Mouse (Mus musculus): ENCODE measurements around the gene Stxbp6.

Gene Stxbp6

DNA sequence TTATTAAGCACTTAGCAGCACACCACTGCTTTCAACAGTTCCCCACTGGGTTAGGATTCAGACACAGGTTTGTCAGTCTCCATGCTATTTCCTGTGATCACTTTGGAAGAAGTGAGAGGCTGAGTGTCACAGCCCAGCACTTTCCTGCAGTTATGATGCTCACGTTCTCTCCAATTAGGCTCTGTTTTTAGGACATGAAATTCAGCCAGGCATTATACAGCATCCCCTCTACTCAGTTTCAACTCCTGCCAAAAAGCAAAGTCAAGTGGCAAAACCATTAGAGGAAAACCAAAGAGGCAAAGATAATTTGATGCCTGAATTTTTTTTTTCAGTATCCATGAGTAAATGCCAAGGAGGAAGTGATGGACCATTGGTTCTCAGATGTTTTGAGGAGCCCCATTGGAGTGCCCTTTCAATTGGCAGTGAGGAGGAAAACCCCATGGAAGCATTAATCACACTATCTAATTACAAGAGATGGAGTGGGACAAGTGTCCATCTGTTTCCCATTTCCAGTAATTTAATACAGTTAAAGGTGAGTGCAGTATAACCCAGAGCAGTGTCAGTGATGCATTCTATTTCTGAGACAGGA lies 238.5 kb downstream of the Stxbp6 start:
- in situ Hi-C loops (cut with MboI, MseI) = no loop called here

DNA sequence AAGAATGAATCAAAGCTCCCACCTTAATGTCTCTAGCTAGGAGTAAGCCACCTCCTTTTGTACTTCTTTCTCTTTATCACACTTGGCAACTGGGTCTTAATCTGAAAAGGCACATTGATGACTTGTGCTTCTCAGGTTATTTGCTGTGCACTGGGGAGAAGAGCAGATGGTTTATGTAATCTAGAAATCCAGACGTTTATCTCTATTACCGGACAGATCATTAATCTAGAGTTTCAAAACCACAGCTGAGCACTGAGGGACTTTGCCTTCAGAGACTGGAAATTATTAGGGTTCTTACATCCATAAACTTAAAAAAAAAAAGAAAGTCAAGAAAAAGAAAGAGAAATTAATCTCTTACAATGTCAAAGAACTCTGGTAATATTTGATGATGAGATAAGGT lies 262.6 kb downstream of the Stxbp6 start:
- in situ Hi-C loops (cut with MboI, MseI) = no loop called here

DNA sequence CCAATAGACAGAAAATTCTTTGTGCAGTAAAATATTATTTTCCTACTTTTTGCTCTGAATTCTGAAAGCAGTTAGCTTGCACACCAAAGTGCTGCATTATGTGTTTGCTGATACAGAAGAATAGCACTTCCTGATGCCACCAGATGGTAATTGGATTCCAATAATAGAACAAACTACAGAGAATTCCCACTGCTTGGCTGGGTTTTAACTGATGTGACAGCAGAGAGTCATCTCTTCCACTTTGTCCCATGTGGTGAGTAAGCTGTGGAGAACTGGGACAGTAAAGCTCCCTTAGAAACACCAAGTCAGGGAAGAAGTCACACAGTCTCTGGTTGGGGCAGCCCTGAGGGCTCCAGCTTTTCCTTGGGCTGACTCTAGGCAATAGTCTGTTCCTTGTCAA lies 270.3 kb downstream of the Stxbp6 start:
- in situ Hi-C loops (cut with MboI, MseI) = no loop called here
